Mouse (Mus musculus) heart, embryonic 14.5 days (tissue): ENCODE data around the gene Marc1. TPM values are rescaled to one million over a fixed set of nuclear protein-coding genes. Genes with fewer than 3 reads are reported as not detected.

Experiments
- ATAC-seq: fragments of 200-750 bp; cut with Nextera tagmentation; 2 replicates; pipeline ENCODE4 v1.8.0; 2017; ENCODE audit warnings: low read depth, moderate TSS enrichment; ENCODE audit not compliant: insufficient number of reproducible peaks, insufficient read depth, low FRiP score
- H3K27ac ChIP-seq, 2 experiments: fragments of 200-500 bp in 1 of 2; fragments of 300-500 bp in 1 of 2; sonication (generic) in 1 of 2; replicated peaks in 1 of 2; 2 replicates each; pipeline ENCODE4 v1.5.1; 2012 to 2014; ENCODE audit warnings: low read depth in 2 of 2, low read length in 2 of 2, control low read depth in 1 of 2, mild to moderate bottlenecking in 1 of 2, mixed read lengths in 1 of 2; ENCODE audit not compliant: control insufficient read depth in 1 of 2, insufficient read depth in 1 of 2
- H3K27me3 ChIP-seq: fragments of 300-500 bp; sonication (generic); 2 replicates; pipeline ENCODE4 v1.6.1; 2014; ENCODE audit warnings: mild to moderate bottlenecking, low read length, control low read depth; ENCODE audit not compliant: control insufficient read depth, insufficient read depth
- H3K36me3 ChIP-seq: fragments of 300-500 bp; sonication (generic); 2 replicates; pipeline ENCODE4 v1.6.1; 2014; ENCODE audit warnings: mild to moderate bottlenecking, control low read depth, low read length, mixed read lengths; ENCODE audit not compliant: control insufficient read depth, insufficient read depth
- H3K4me1 ChIP-seq, 2 experiments: fragments of 200-500 bp in 1 of 2; fragments of 300-500 bp in 1 of 2; sonication (generic) in 1 of 2; 2 replicates each; pipeline ENCODE4 v1.6.1; 2012 to 2014; ENCODE audit warnings: low read length in 2 of 2, control low read depth in 1 of 2, mixed read lengths in 1 of 2; ENCODE audit not compliant: control insufficient read depth in 2 of 2, insufficient read depth in 2 of 2
- H3K4me2 ChIP-seq: fragments of 300-500 bp; sonication (generic); 2 replicates; pipeline ENCODE4 v1.6.1; 2014; ENCODE audit warnings: mild to moderate bottlenecking, low read length
- H3K4me3 ChIP-seq, 2 experiments: fragments of 200-500 bp in 1 of 2; fragments of 300-500 bp in 1 of 2; sonication (generic) in 1 of 2; 2 replicates each; pipeline ENCODE4 v1.5.1; 2012 to 2014; ENCODE audit warnings: low read length in 2 of 2, mild to moderate bottlenecking in 2 of 2, control low read depth in 1 of 2, low read depth in 1 of 2, moderate library complexity in 1 of 2; ENCODE audit not compliant: control insufficient read depth in 1 of 2, insufficient read depth in 1 of 2
- H3K9ac ChIP-seq: fragments of 300-500 bp; sonication (generic); 2 replicates; pipeline ENCODE4 v1.6.1; 2014; ENCODE audit warnings: mild to moderate bottlenecking, low read length
- H3K9me3 ChIP-seq: fragments of 300-500 bp; sonication (generic); 2 replicates; pipeline ENCODE4 v1.6.1; 2016; ENCODE audit warnings: low read length, control low read depth; ENCODE audit not compliant: control insufficient read depth
- WGBS: fragments of 180-500 bp; shearing (Covaris S2); extraction: QIAGEN DNeasy Blood & Tissue Kit; methylation state at CpG from one replicate; pipeline ENCODE4 v1.1.7; 2014; 5-methylcytosine and 5-hydroxymethylcytosine counted together
- polyA plus RNA-seq: library from polyadenylated mRNA; unstranded; fragments of >200 nt; fragmentation: Nextera tagmentation; extraction: Ambion mirVana; gene quantifications from 2 replicates; pipeline ENCODE4 v1.2.1, GENCODE M21; 2014

Gene Marc1
- polyA plus RNA-seq, 1 experiment from 2014 or later: not detected

- no peak overlapping the region for H3K4me2 ChIP-seq
- H3K4me3 ChIP-seq: no peak overlapping the region
- H3K27ac ChIP-seq: no peak overlapping the region
- no peak for ATAC-seq
- H3K36me3 ChIP-seq: no peaks in the 10 kb centered on the region
- H3K9me3 ChIP-seq: no peaks in the 10 kb centered on the region
- no peaks in the 10 kb centered on the region; the same call in 1 of the 2 replicates for H3K27me3 ChIP-seq
- H3K9ac ChIP-seq: no peak overlapping the region
- WGBS: 4% methylated on average over 2 of the region's 2 CpGs
- H3K4me1 ChIP-seq: no peaks in the 10 kb centered on the region; a peak in 1 of 4 replicates
These were observed 20.0 kb downstream of the Marc1 start for GRCm38 (mm10) chr1:184791109-184791508.

- H3K27me3 ChIP-seq: no peaks in the 10 kb centered on the region; the same call in 1 of the 2 replicates
- no peaks in the 10 kb centered on the region for H3K9me3 ChIP-seq
- H3K27ac ChIP-seq: no peak overlapping the region
- H3K4me2 ChIP-seq: no peak overlapping the region
- H3K4me1 ChIP-seq: no peaks in the 10 kb centered on the region
- H3K4me3 ChIP-seq: no peak overlapping the region
- no peak overlapping the region for H3K9ac ChIP-seq
- ATAC-seq: no peak
- H3K36me3 ChIP-seq: no peaks in the 10 kb centered on the region
- WGBS: 58% methylated on average over 13 of the region's 13 CpGs
These were observed 24.5 kb downstream of the Marc1 start for GRCm38 (mm10) chr1:184786376-184787151.

- H3K4me1 ChIP-seq: no peaks in the 10 kb centered on the region
- 73% methylated on average over 4 of the region's 4 CpGs for WGBS
- no peak for ATAC-seq
- no peaks in the 10 kb centered on the region for H3K36me3 ChIP-seq
- H3K9me3 ChIP-seq: no peaks in the 10 kb centered on the region
- H3K4me2 ChIP-seq: no peak overlapping the region
- H3K4me3 ChIP-seq: no peak overlapping the region
- no peaks in the 10 kb centered on the region for H3K27me3 ChIP-seq
- no peak overlapping the region for H3K27ac ChIP-seq
- no peak overlapping the region for H3K9ac ChIP-seq
These were observed 27.5 kb downstream of the Marc1 start for GRCm38 (mm10) chr1:184783641-184784040.

GRCm38 (mm10) chr1:184782161-184782513 is 29.0 kb downstream of the Marc1 start:
- no peaks in the 10 kb centered on the region for H3K36me3 ChIP-seq
- H3K4me2 ChIP-seq: no peak overlapping the region
- no peak overlapping the region for H3K27ac ChIP-seq
- no peak overlapping the region for H3K4me3 ChIP-seq
- no peak overlapping the region for H3K9ac ChIP-seq
- H3K27me3 ChIP-seq: no peaks in the 10 kb centered on the region
- H3K9me3 ChIP-seq: no peaks in the 10 kb centered on the region
- ATAC-seq: no peak
- no peaks in the 10 kb centered on the region for H3K4me1 ChIP-seq
- 42% methylated on average over 14 of the region's 14 CpGs for WGBS

- ATAC-seq: no peak
- H3K27ac ChIP-seq: no peak overlapping the region
- no peak overlapping the region for H3K4me2 ChIP-seq
- WGBS: 64% methylated on average over 10 of the region's 10 CpGs
- no peaks in the 10 kb centered on the region for H3K36me3 ChIP-seq
- no peaks in the 10 kb centered on the region for H3K27me3 ChIP-seq
- no peak overlapping the region for H3K4me3 ChIP-seq
- H3K4me1 ChIP-seq: no peaks in the 10 kb centered on the region
- H3K9me3 ChIP-seq: no peaks in the 10 kb centered on the region
- no peak overlapping the region for H3K9ac ChIP-seq
These were observed 29.6 kb downstream of the Marc1 start for GRCm38 (mm10) chr1:184781286-184782160.

- 94% methylated on average over 6 of the region's 6 CpGs for WGBS
These were observed 33.0 kb downstream of the Marc1 start for GRCm38 (mm10) chr1:184778157-184778556.

GRCm38 (mm10) chr1:184777061-184777795 is 33.9 kb downstream of the Marc1 start:
- Histone ChIP-seq H3K9me3 (no peaks in the 10 kb centered on the region), H3K27me3 (no peaks in the 10 kb centered on the region), H3K4me1 (peaks cover 0 to under 1% of the 10 kb centered on the region in 2 experiments; a peak in 1 of 4 replicates), H3K36me3 (no peaks in the 10 kb centered on the region), H3K4me2 (no peak overlapping the region), H3K27ac (no peak overlapping the region), H3K9ac (no peak overlapping the region), H3K4me3 (no peak overlapping the region)
- WGBS: 29% methylated on average over 22 of the region's 22 CpGs
- ATAC-seq: no peak

More at GRCm38 (mm10) chr1:184778157-184778556, 33.0 kb downstream of the Marc1 start:
- H3K4me3 ChIP-seq: no peak overlapping the region
- H3K9me3 ChIP-seq: no peaks in the 10 kb centered on the region
- no peak overlapping the region for H3K9ac ChIP-seq
- H3K36me3 ChIP-seq: no peaks in the 10 kb centered on the region
- no peak overlapping the region for H3K27ac ChIP-seq
- no peak for ATAC-seq
- H3K4me2 ChIP-seq: no peak overlapping the region
- H3K4me1 ChIP-seq: no peaks in the 10 kb centered on the region
- H3K27me3 ChIP-seq: no peaks in the 10 kb centered on the region
